In genomic region chr4:118280506-118280905, GRCm38 (mm10) we compare ENCODE assay signal across 21 mouse cellular contexts. TPM values are rescaled to one million over a fixed set of nuclear protein-coding genes. Genes with fewer than 3 reads are reported as not detected.
DNase-seq lines count a peak whose midpoint lies in the region; ATAC-seq and TF ChIP-seq lines count a peak whose summit lies in the region.
"Had no signal": no experiment of that assay in that cellular context is flagged by ENCODE, and none has a peak within 500 bp of the region (broad histone marks: within the 10 kb centered on the region; RNA-seq: fewer than 3 reads in every experiment).

No protein-coding gene starts in this region.

- TF ChIP-seq EP300 in lung, postnatal 0 days (IDR thresholded peaks at IDR 0.05), result no peak

- 0 out of 2 replicates have a peak overlapping the region, but pooled peaks have one; percentile 2 for H3K27ac ChIP-seq in heart, embryonic 10.5 days
- H3K27ac ChIP-seq in lung, postnatal 0 days (ENCODE audit: low read length), result peak overlapping the region; percentile 32; the same call in 1 of the 2 replicates
- H3K27ac ChIP-seq in limb, embryonic 10.5 days, result 0 out of 2 replicates have a peak overlapping the region, but pooled peaks have one; percentile 31
- H3K27ac ChIP-seq: gastrocnemius, adult 2 months; heart, adult 2 months; intestine, embryonic 15.5 days; liver, embryonic 12.5 days had no signal

- H3K4me3 ChIP-seq in heart, embryonic 10.5 days, result no peak overlapping the region
- no peak overlapping the region for H3K4me3 ChIP-seq in lung, postnatal 0 days (ENCODE audit: low read depth, low read length)
- no peak overlapping the region for H3K4me3 ChIP-seq in limb, embryonic 10.5 days
- H3K4me3 ChIP-seq: gastrocnemius, adult 2 months; heart, adult 2 months; intestine, embryonic 15.5 days; liver, embryonic 12.5 days; megakaryocyte, embryonic 14.5 days; myocyte had no signal

- H3K27me3 ChIP-seq in heart, embryonic 10.5 days (ENCODE audit: insufficient read depth, poor library complexity, severe bottlenecking), result no peaks in the 10 kb centered on the region
- no peaks in the 10 kb centered on the region for H3K27me3 ChIP-seq in lung, postnatal 0 days (replicated peaks; ENCODE audit: insufficient read depth, low read length)
- no peaks in the 10 kb centered on the region for H3K27me3 ChIP-seq in limb, embryonic 10.5 days (ENCODE audit: low read depth, poor library complexity, severe bottlenecking)
- H3K27me3 ChIP-seq: intestine, embryonic 15.5 days; liver, embryonic 12.5 days; Patski had no signal

- WGBS in heart, embryonic 10.5 days, result 87% methylated on average over 7 of the region's 7 CpGs
- WGBS in lung, postnatal 0 days, result 69% methylated on average over 7 of the region's 7 CpGs
- 91% methylated on average over 7 of the region's 7 CpGs for WGBS in limb, embryonic 10.5 days

- H3K36me3 ChIP-seq in heart, embryonic 10.5 days, result peaks cover 46% of the 10 kb centered on the region
- no peaks in the 10 kb centered on the region for H3K36me3 ChIP-seq in lung, postnatal 0 days (ENCODE audit: insufficient read depth, low read length)
- H3K36me3 ChIP-seq in limb, embryonic 10.5 days, result peaks cover 83% of the 10 kb centered on the region

- TF ChIP-seq CTCF in lung, postnatal 0 days (IDR thresholded peaks at IDR 0.05), result no peak

- H3K9ac ChIP-seq in lung, postnatal 0 days (replicated peaks; ENCODE audit: low read depth), result no peak overlapping the region
- H3K9ac ChIP-seq: forebrain, postnatal 0 days; intestine, embryonic 15.5 days; liver, embryonic 12.5 days had no signal

- no peak for DNase-seq in heart, embryonic 10.5 days (ENCODE audit: low spot score)
- no peak for DNase-seq in heart, adult 11 months
- no peak for DNase-seq in lung, postnatal 0 days (ENCODE audit: low spot score)
- no peak for DNase-seq in lung, postnatal 25 days (ENCODE audit: low spot score)
- DNase-seq in adrenal gland, adult 8-10 months, result peak; percentile 62
- no peak for DNase-seq in limb, embryonic 10.5 days (ENCODE audit: low spot score)
- no peak for DNase-seq in thymus, postnatal 4 days
- DNase-seq: cerebellum, adult 9-11 months; forebrain, postnatal 0 days; gastrocnemius, adult 2 months; heart, postnatal 14 days; kidney, postnatal 10 days; layer of hippocampus, adult 9-11 months; thymus, postnatal 36 days had no signal

- H3K4me1 ChIP-seq in heart, embryonic 10.5 days, result peaks cover 81% of the 10 kb centered on the region
- H3K4me1 ChIP-seq in lung, postnatal 0 days (ENCODE audit: insufficient read depth, low read depth, low read length), result peaks cover 22% of the 10 kb centered on the region; the same call in 1 of the 2 replicates
- H3K4me1 ChIP-seq in limb, embryonic 10.5 days, result peaks cover 47% of the 10 kb centered on the region

- no peak overlapping the region for H3K4me2 ChIP-seq in lung, postnatal 0 days (replicated peaks; ENCODE audit: low read depth, low read length)
- H3K4me2 ChIP-seq: intestine, embryonic 15.5 days; liver, embryonic 12.5 days had no signal

- H3K9me3 ChIP-seq in heart, embryonic 10.5 days, result no peaks in the 10 kb centered on the region
- H3K9me3 ChIP-seq in lung, postnatal 0 days (ENCODE audit: low read length), result no peaks in the 10 kb centered on the region
- no peaks in the 10 kb centered on the region for H3K9me3 ChIP-seq in limb, embryonic 10.5 days (replicated peaks)
- H3K9me3 ChIP-seq: intestine, embryonic 15.5 days; liver, embryonic 12.5 days; megakaryocyte, embryonic 14.5 days had no signal

- ATAC-seq in lung, postnatal 0 days, result no peak
- no peak for ATAC-seq in granulocyte monocyte progenitor cell, adult 5-6 weeks (replicated peaks; ENCODE audit: poor library complexity, severe bottlenecking)
- ATAC-seq: forebrain, postnatal 0 days; intestine, embryonic 15.5 days; liver, embryonic 12.5 days; Patski had no signal

RNA-seq across cellular contexts. Expression of gene Ptprf, which starts 10.7 kb away (rescaled TPM):
- polyA plus RNA-seq in heart, embryonic 10.5 days (2016; fragmentation: Nextera tagmentation; extraction: Ambion mirVana), result 43.8 and 59.3 TPM in 2 replicates
- polyA plus RNA-seq in lung, postnatal 0 days (2015; fragmentation: Nextera tagmentation; extraction: Ambion mirVana), result 65.1 and 85.0 TPM in 2 replicates
- total RNA-seq in adrenal gland, adult 8-10 months (2022), result 10 to 100 TPM; 49.6 to 81.8 (median 63.1) TPM
- polyA plus RNA-seq in limb, embryonic 10.5 days (2016; fragmentation: Nextera tagmentation; extraction: Ambion mirVana), result 67.5 and 77.3 TPM in 2 replicates
- total RNA-seq in granulocyte monocyte progenitor cell, adult 5-6 weeks (2014; fragmentation: Nextera tagmentation), result 0.17 TPM in 1 of 2 replicates, not detected in the other
- total RNA-seq in granulocyte monocyte progenitor cell, adult 5-6 weeks (2017), result 0.04 TPM in 1 of 2 replicates, not detected in the other
